Mouse (Mus musculus) erythroblast, embryonic 14.5 days (primary cell): ENCODE measurements around the gene Ndufb2. TPM values are rescaled to one million over a fixed set of nuclear protein-coding genes. Genes with fewer than 3 reads are reported as not detected.

Experiments used
- H3K27me3 ChIP-seq: 2 replicates; pipeline ENCODE4 v1.6.1; 2012; ENCODE audit warnings: inconsistent platforms; ENCODE audit not compliant: control insufficient read depth
- H3K36me3 ChIP-seq: 2 replicates; pipeline ENCODE4 v1.6.1; 2012; ENCODE audit warnings: mild to moderate bottlenecking, inconsistent platforms; ENCODE audit not compliant: control insufficient read depth
- H3K4me1 ChIP-seq: 2 replicates; pipeline ENCODE4 v1.6.1; 2012; ENCODE audit warnings: inconsistent platforms; ENCODE audit not compliant: control insufficient read depth
- H3K4me3 ChIP-seq: replicated peaks from 2 replicates; pipeline ENCODE3; 2012; ENCODE audit warnings: moderate library complexity, mild to moderate bottlenecking, inconsistent platforms
- H3K9me3 ChIP-seq: 2 replicates; pipeline ENCODE4 v1.6.1; 2012; ENCODE audit warnings: low read length, inconsistent platforms, mixed read lengths; ENCODE audit not compliant: control insufficient read depth
- GATA1 ChIP-seq: IDR thresholded peaks from 2 replicates; pipeline ENCODE4 v1.6.1; 2012; ENCODE audit warnings: low read length, inconsistent platforms, mixed read lengths
- TAL1 ChIP-seq: IDR thresholded peaks from 3 replicates; pipeline ENCODE4 v1.6.1; 2012; ENCODE audit warnings: low read length, inconsistent platforms, mixed read lengths
- polyA plus RNA-seq: library from polyadenylated mRNA; stranded (reverse); fragments of >175 nt; gene quantifications from 2 replicates; pipeline ENCODE4 v1.2.3, GENCODE M21; 2012

Gene Ndufb2
- polyA plus RNA-seq, 1 experiment: 48.6 TPM

DNA sequence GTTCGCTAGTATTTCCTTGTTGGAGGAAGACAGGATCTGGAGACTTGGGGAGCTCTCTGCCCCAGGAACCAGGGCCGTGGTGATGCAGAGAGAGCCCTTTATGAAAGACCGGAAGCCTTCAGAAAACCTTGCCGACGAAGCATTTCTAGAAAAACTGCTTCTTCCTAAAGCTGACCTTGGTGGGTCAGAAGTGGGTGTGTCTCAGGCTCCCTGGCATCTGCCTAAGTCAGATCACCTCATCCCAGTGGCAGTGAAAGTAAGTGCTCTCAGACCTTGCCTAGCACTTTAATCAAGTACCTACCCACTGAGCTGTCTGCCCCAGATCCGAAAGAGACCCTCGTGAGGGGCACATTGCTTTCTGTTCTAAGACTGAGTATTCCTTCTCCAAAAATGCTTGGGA lies 17.4 kb upstream of the Ndufb2 start:
- TF ChIP-seq GATA1 (no peak), TAL1 (no peak)
- no peaks in the 10 kb centered on the region for H3K27me3 ChIP-seq
- H3K4me3 ChIP-seq: peak overlapping the region; percentile 91
- H3K9me3 ChIP-seq: no peaks in the 10 kb centered on the region
- H3K4me1 ChIP-seq: peaks cover 41% of the 10 kb centered on the region
- peaks cover 25% of the 10 kb centered on the region for H3K36me3 ChIP-seq

DNA sequence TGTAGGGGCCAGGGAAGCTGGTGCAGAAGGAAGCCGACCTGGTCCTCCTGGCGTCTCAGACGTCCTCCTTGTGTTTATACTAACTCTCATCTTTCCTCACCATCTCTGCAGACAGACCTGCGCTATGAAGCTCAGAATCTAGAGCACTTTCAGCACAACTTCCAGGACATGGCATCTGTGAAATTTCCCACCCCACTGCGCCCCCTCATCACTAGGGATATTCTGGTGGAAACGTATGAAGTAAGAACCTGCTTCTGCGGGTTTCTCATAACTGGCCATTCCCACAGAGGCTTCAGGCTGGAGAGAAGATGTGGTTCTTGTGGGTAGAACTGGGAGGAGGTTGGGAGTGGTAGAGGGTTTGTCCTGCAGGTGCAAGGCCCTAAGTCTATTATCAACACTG lies 12.8 kb upstream of the Ndufb2 start:
- Histone ChIP-seq H3K9me3 (no peaks in the 10 kb centered on the region), H3K4me3 (no peak overlapping the region), H3K4me1 (peaks cover 44% of the 10 kb centered on the region), H3K36me3 (peaks cover 59% of the 10 kb centered on the region), H3K27me3 (no peaks in the 10 kb centered on the region)
- TF ChIP-seq TAL1 (no peak), GATA1 (no peak)

DNA sequence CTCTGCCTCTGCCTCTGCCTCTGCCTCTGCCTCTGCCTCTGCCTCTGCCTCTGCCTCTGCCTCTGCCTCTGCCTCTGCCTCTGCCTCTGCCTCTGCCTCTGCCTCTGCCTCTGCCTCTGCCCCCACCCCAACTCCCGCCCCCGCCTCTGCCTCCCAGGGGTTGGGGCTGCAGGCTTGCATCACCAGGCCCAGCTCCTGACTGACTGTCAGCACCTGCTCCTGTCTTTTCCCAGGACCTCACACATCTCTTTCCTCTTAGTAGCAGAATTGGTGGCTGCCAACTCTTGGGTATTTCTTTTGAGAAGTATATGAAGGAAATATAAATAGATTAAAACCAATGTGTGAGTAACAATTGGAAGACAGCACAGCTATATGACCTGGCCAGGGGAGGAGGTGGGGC lies 11.8 kb upstream of the Ndufb2 start:
- peaks cover 41% of the 10 kb centered on the region for H3K4me1 ChIP-seq
- H3K27me3 ChIP-seq: no peaks in the 10 kb centered on the region
- H3K9me3 ChIP-seq: no peaks in the 10 kb centered on the region
- H3K36me3 ChIP-seq: peaks cover 65% of the 10 kb centered on the region
- H3K4me3 ChIP-seq: no peak overlapping the region
- TF ChIP-seq TAL1: no peak
- TF ChIP-seq GATA1: no peak

DNA sequence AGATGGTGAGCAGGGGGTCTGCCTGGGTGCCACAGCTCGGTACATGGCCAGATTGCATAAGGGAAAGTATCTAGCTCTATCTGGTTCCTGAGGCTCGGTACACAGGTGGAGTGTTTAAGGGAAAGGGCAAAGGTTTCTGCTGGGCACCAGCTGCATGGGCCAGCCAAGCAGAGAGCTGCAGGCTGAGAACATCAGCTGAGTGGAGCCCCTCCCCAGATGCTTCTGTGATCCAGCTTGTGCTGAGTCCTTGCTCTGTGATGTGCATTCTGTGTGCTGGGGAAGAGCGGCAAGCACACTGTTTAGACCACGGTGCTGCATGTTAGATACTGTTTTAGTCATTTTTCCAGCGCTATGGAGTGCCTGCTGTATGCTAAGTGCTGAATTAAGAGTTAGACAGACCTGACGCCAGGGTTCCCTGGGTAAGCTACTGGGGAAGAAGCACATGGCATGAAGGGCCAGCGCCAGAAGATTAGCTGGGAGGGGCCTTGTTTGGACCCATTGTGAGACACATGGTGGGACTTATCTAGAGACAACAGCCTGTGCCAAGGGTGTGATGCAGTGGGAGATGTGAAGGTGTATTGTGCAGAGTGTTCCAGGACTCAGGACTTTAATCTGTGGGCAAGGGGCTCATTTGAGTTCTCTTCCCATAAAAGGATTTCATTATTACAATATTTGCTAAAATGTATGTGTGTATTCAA lies 11.1 kb upstream of the Ndufb2 start:
- Histone ChIP-seq H3K4me3 (peak overlapping the region; percentile 1), H3K4me1 (peaks cover 43% of the 10 kb centered on the region), H3K9me3 (no peaks in the 10 kb centered on the region), H3K27me3 (no peaks in the 10 kb centered on the region), H3K36me3 (peaks cover 70% of the 10 kb centered on the region)
- TF ChIP-seq TAL1 (peak; percentile 44; the same call in 1 of the 3 replicates), GATA1 (no peak)

DNA sequence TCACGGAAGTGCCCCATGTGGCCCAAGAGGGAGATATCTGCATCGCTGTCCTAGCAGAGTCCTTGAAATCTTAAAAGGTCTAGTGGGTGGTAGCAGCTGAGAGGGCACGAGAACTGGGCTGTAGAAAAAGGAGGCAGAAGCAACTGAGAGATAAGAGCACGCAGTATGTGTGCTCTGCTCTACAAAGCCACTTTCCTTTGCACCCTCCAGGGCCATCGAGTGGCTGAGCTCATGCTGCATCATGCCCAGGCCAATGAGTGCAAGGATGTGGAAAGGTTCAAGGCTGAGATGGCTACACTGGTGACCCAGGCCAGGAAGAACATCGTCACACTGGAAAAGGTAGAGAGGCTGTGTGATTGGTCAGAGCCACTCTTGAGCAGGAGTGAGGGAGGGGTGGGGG lies 6.9 kb upstream of the Ndufb2 start, which contains the start of gene Gm42420:
TSS of gene Gm42420 (plus strand) at position 237 of the 400 bp plus-strand sequence.
- H3K4me3 ChIP-seq: no peak within 1 kb of the TSS
- H3K4me1 ChIP-seq: peaks cover 28% of the 10 kb centered on the region
- no peak for TF ChIP-seq GATA1
- TF ChIP-seq TAL1: no peak
- H3K27me3 ChIP-seq: no peaks in the 10 kb centered on the region
- no peaks in the 10 kb centered on the region for H3K9me3 ChIP-seq
- H3K36me3 ChIP-seq: peaks cover 77% of the 10 kb centered on the region

DNA sequence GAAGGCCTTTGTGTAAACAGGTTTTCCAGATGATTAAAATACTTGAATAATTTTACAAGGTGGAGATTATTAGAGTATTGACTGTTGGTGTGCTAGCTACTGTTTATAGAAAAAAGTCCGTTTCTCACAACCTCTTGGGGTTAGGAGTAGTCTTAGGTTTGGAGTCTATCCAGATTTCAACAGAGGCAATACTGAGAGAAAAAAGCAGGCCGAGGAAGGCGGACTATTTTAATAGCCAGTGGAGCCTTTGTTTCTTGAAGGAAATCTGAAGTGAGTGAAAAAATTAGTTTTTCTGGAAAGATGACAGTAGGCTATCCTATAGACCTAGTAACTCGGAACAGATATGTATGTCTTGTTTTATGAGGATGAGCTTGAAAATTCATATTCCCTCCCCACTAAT lies 893 bp upstream of the Ndufb2 start:
- Histone ChIP-seq H3K27me3 (no peaks in the 10 kb centered on the region), H3K4me1 (peaks cover 26% of the 10 kb centered on the region), H3K4me3 (peak overlapping the region; percentile 73), H3K36me3 (peaks cover 45% of the 10 kb centered on the region), H3K9me3 (no peaks in the 10 kb centered on the region)
- TF ChIP-seq TAL1 (no peak), GATA1 (no peak)

DNA sequence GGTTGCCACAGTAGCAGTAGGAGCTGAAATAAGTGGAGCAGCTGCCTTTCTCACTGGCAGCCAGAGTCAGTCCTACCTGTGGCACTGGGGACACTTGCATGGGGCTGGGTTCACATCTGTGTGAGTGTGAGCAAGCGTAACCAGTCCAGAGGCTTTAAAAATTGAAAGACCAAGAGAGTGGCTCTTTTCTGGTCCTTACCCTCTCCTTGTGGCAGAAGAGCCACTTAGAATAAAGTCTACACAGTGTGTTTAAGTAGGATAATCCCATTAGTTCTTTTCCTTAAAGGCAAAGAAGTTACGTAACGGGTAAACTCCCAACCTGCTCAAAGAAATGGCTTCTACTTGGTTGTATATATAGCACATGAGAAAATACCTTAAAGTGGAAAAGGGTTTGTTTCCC lies 8.5 kb downstream of the Ndufb2 start:
- Histone ChIP-seq H3K27me3 (no peaks in the 10 kb centered on the region), H3K36me3 (peaks cover 70% of the 10 kb centered on the region), H3K4me3 (no peak overlapping the region), H3K9me3 (no peaks in the 10 kb centered on the region), H3K4me1 (no peaks in the 10 kb centered on the region)
- no peak for TF ChIP-seq GATA1
- no peak for TF ChIP-seq TAL1

DNA sequence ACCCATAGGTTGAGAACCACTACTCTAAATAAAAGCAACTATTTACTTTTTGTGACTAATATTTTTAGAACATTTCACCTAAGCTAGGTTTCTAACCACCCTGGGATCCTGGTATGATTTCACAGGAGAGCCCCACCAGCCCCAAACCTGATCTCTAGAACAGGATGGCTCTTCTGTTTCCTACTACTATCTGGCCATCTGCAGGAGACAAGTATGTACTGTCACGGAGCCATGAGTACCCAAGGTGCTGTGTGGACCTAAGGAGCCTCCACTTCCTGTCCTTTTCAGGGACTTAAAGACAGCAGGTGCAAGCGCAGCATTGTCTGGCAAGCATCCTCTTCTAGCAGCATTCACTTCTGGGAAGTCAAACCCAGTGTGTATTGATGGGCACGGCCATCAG lies 9.5 kb downstream of the Ndufb2 start:
- Histone ChIP-seq H3K9me3 (no peaks in the 10 kb centered on the region), H3K4me3 (no peak overlapping the region), H3K27me3 (no peaks in the 10 kb centered on the region), H3K4me1 (no peaks in the 10 kb centered on the region), H3K36me3 (peaks cover 62% of the 10 kb centered on the region)
- TF ChIP-seq TAL1 (no peak), GATA1 (no peak)

DNA sequence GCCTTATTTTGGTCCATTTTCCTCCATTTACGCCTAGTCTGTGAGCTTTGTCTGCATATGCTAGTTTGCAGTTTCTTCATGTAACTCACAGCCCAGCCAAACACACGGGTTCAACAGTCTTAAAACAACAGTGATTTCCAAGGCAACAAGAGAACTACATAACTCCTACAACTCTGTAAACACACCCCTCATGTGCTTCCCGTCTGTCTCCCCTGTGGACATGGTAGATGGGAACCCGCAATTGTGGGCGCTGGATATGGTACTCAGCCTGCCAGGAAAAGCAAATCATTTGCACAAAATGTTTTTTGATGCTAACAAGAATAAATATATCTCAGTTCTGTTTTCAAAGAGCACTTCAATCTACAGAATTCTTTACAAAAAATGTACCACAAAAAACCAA lies 12.2 kb downstream of the Ndufb2 start:
- H3K36me3 ChIP-seq: peaks cover 44% of the 10 kb centered on the region
- no peaks in the 10 kb centered on the region for H3K27me3 ChIP-seq
- H3K9me3 ChIP-seq: no peaks in the 10 kb centered on the region
- no peak overlapping the region for H3K4me3 ChIP-seq
- no peaks in the 10 kb centered on the region for H3K4me1 ChIP-seq
- no peak for TF ChIP-seq TAL1
- TF ChIP-seq GATA1: no peak

DNA sequence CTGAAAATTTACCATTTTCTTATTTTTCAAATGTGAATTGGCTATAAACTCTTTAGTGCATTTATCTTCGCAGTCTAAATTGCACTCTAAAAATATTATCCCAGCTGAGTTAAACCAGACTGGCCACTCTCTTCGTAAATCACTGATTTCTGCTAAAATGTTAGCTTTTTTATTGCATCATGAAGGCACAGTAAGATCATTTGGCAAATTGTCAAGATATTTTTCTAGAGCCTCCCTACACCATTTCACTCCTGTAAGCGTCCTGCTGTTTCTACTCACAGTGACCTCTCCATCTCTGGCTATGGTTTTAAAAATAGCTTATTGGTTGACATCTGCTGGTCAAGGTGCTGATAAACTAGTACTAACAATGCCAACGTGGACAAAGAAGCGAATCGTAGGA lies 13.7 kb downstream of the Ndufb2 start:
- Histone ChIP-seq H3K27me3 (no peaks in the 10 kb centered on the region), H3K9me3 (no peaks in the 10 kb centered on the region), H3K36me3 (peaks cover 34% of the 10 kb centered on the region), H3K4me1 (no peaks in the 10 kb centered on the region), H3K4me3 (no peak overlapping the region)
- TF ChIP-seq GATA1 (no peak), TAL1 (no peak)
